Mouse (Mus musculus) heart, embryonic 13.5 days (tissue): Measurements from ENCODE around the gene Rnf8. TPM values are rescaled to one million over a fixed set of nuclear protein-coding genes. Genes with fewer than 3 reads are reported as not detected.

Experiments used
- ATAC-seq: fragments of 200-750 bp; cut with Nextera tagmentation; 2 replicates; pipeline ENCODE4 v1.8.0; 2017; ENCODE audit warnings: moderate TSS enrichment; ENCODE audit not compliant: insufficient number of reproducible peaks, low FRiP score, low TSS enrichment; ENCODE audit errors: extremely low read depth
- H3K27ac ChIP-seq: fragments of 300-500 bp; sonication (generic); replicated peaks from 2 replicates; pipeline ENCODE4 v1.5.1; 2015; ENCODE audit warnings: moderate library complexity, mild to moderate bottlenecking, inconsistent platforms
- H3K27me3 ChIP-seq: fragments of 300-500 bp; sonication (generic); replicated peaks from 2 replicates; pipeline ENCODE4 v1.6.1; 2015; ENCODE audit warnings: mild to moderate bottlenecking, inconsistent platforms
- H3K36me3 ChIP-seq: fragments of 300-500 bp; sonication (generic); 2 replicates; pipeline ENCODE4 v1.6.1; 2015; ENCODE audit warnings: mild to moderate bottlenecking, inconsistent platforms
- H3K4me1 ChIP-seq: fragments of 300-500 bp; sonication (generic); 2 replicates; pipeline ENCODE4 v1.6.1; 2015; ENCODE audit warnings: inconsistent platforms
- H3K4me2 ChIP-seq: fragments of 300-500 bp; sonication (generic); 2 replicates; pipeline ENCODE4 v1.6.1; 2015; ENCODE audit warnings: inconsistent platforms, mild to moderate bottlenecking, moderate library complexity
- H3K4me3 ChIP-seq: fragments of 300-500 bp; sonication (generic); 2 replicates; pipeline ENCODE4 v1.5.1; 2015; ENCODE audit warnings: moderate library complexity, mild to moderate bottlenecking, inconsistent platforms
- H3K9ac ChIP-seq: fragments of 300-500 bp; sonication (generic); 2 replicates; pipeline ENCODE4 v1.6.1; 2015; ENCODE audit warnings: inconsistent platforms, mild to moderate bottlenecking, moderate library complexity
- H3K9me3 ChIP-seq: fragments of 300-500 bp; sonication (generic); 2 replicates; pipeline ENCODE4 v1.6.1; 2016; ENCODE audit warnings: inconsistent platforms
- WGBS: fragments of 180-500 bp; shearing (Covaris S2); methylation state at CpG from one replicate; pipeline ENCODE4 v1.1.7; 2015; ENCODE audit warnings: mixed read lengths; 5-methylcytosine and 5-hydroxymethylcytosine counted together
- polyA plus RNA-seq: library from polyadenylated mRNA; unstranded; fragments of >200 nt; fragmentation: Nextera tagmentation; extraction: Ambion mirVana; gene quantifications from 2 replicates; pipeline ENCODE4 v1.2.1, GENCODE M21; 2015

Rnf8 gene
- polyA plus RNA-seq, 1 experiment from 2014 or later: 47.7 TPM

- H3K9ac ChIP-seq: peak overlapping the region; percentile 96
- no peaks in the 10 kb centered on the region for H3K27me3 ChIP-seq
- H3K27ac ChIP-seq: peak overlapping the region; percentile 89
- H3K36me3 ChIP-seq: peaks cover 27% of the 10 kb centered on the region
- peak overlapping the region; percentile 93 for H3K4me2 ChIP-seq
- WGBS: under 1% methylated on average over 41 of the region's 41 CpGs
- H3K9me3 ChIP-seq: no peaks in the 10 kb centered on the region
- H3K4me3 ChIP-seq: peak overlapping the region; percentile 81
- ATAC-seq: no peak
- H3K4me1 ChIP-seq: peaks cover 27% of the 10 kb centered on the region
These were observed 46.3 kb downstream of the Rnf8 start for GRCm38 (mm10) chr17:29660762-29661391.

GRCm38 (mm10) chr17:29662145-29662544, 47.6 kb downstream of the Rnf8 start:
- H3K4me3 ChIP-seq: no peak overlapping the region
- WGBS: 81% methylated on average over 6 of the region's 6 CpGs
- no peak overlapping the region for H3K27ac ChIP-seq
- peaks cover 39% of the 10 kb centered on the region for H3K36me3 ChIP-seq
- H3K9me3 ChIP-seq: no peaks in the 10 kb centered on the region
- no peaks in the 10 kb centered on the region for H3K27me3 ChIP-seq
- H3K4me2 ChIP-seq: peak overlapping the region; percentile 93
- ATAC-seq: no peak
- H3K4me1 ChIP-seq: peaks cover 27% of the 10 kb centered on the region
- H3K9ac ChIP-seq: no peak overlapping the region

- no peak overlapping the region for H3K4me3 ChIP-seq
- H3K9ac ChIP-seq: 0 out of 2 replicates have a peak overlapping the region, but pooled peaks have one; percentile 10
- H3K9me3 ChIP-seq: no peaks in the 10 kb centered on the region
- ATAC-seq: no peak
- H3K4me2 ChIP-seq: no peak overlapping the region
- peaks cover 81% of the 10 kb centered on the region for H3K36me3 ChIP-seq
- 78% methylated on average over 10 of the region's 10 CpGs for WGBS
- H3K27ac ChIP-seq: no peak overlapping the region
- peaks cover 16% of the 10 kb centered on the region for H3K4me1 ChIP-seq
- H3K27me3 ChIP-seq: no peaks in the 10 kb centered on the region
These were observed 53.7 kb downstream of the Rnf8 start for GRCm38 (mm10) chr17:29668051-29668986.

- Histone ChIP-seq H3K4me2 (no peak overlapping the region), H3K9me3 (no peaks in the 10 kb centered on the region), H3K36me3 (peaks cover 81% of the 10 kb centered on the region), H3K4me3 (no peak overlapping the region), H3K4me1 (peaks cover 16% of the 10 kb centered on the region), H3K27me3 (no peaks in the 10 kb centered on the region), H3K27ac (no peak overlapping the region), H3K9ac (no peak overlapping the region)
- WGBS: 82% methylated on average over 4 of the region's 4 CpGs
- ATAC-seq: no peak
These were observed 54.4 kb downstream of the Rnf8 start for GRCm38 (mm10) chr17:29669030-29669429.

- H3K27me3 ChIP-seq: no peaks in the 10 kb centered on the region
- no peaks in the 10 kb centered on the region for H3K9me3 ChIP-seq
- no peak overlapping the region for H3K27ac ChIP-seq
- H3K4me3 ChIP-seq: no peak overlapping the region
- ATAC-seq: no peak
- H3K4me1 ChIP-seq: peaks cover 16% of the 10 kb centered on the region
- H3K36me3 ChIP-seq: peaks cover 81% of the 10 kb centered on the region
- H3K4me2 ChIP-seq: no peak overlapping the region
- no peak overlapping the region for H3K9ac ChIP-seq
These were observed 55.3 kb downstream of the Rnf8 start for GRCm38 (mm10) chr17:29669936-29670335.

GRCm38 (mm10) chr17:29671021-29671420, 56.4 kb downstream of the Rnf8 start:
- no peaks in the 10 kb centered on the region for H3K9me3 ChIP-seq
- H3K4me2 ChIP-seq: no peak overlapping the region
- no peak overlapping the region for H3K4me3 ChIP-seq
- H3K27ac ChIP-seq: no peak overlapping the region
- peaks cover 83% of the 10 kb centered on the region for H3K36me3 ChIP-seq
- peaks cover 16% of the 10 kb centered on the region for H3K4me1 ChIP-seq
- WGBS: 97% methylated on average over 2 of the region's 2 CpGs
- no peaks in the 10 kb centered on the region for H3K27me3 ChIP-seq
- no peak for ATAC-seq
- H3K9ac ChIP-seq: no peak overlapping the region

- no peaks in the 10 kb centered on the region for H3K27me3 ChIP-seq
- peaks cover 83% of the 10 kb centered on the region for H3K36me3 ChIP-seq
- no peak overlapping the region for H3K4me2 ChIP-seq
- H3K27ac ChIP-seq: no peak overlapping the region
- H3K9ac ChIP-seq: no peak overlapping the region
- H3K9me3 ChIP-seq: no peaks in the 10 kb centered on the region
- no peak for ATAC-seq
- H3K4me1 ChIP-seq: peaks cover 12% of the 10 kb centered on the region
- no peak overlapping the region for H3K4me3 ChIP-seq
- 91% methylated on average over 4 of the region's 4 CpGs for WGBS
These were observed 58.7 kb downstream of the Rnf8 start for GRCm38 (mm10) chr17:29673325-29673724.

- H3K4me3 ChIP-seq: no peak overlapping the region
- H3K27ac ChIP-seq: no peak overlapping the region
- no peak overlapping the region for H3K9ac ChIP-seq
- H3K4me2 ChIP-seq: no peak overlapping the region
- H3K27me3 ChIP-seq: no peaks in the 10 kb centered on the region
- H3K4me1 ChIP-seq: peaks cover 24% of the 10 kb centered on the region
- H3K9me3 ChIP-seq: no peaks in the 10 kb centered on the region
- H3K36me3 ChIP-seq: peaks cover 98% of the 10 kb centered on the region
- whole genome bisulfite sequencing: 84% methylated on average over 8 of the region's 8 CpGs
- no peak for ATAC-seq
These were observed 63.9 kb downstream of the Rnf8 start for GRCm38 (mm10) chr17:29678526-29678925.

- peaks cover 30% of the 10 kb centered on the region for H3K4me1 ChIP-seq
- peaks cover 98% of the 10 kb centered on the region for H3K36me3 ChIP-seq
- no peak for ATAC-seq
- 75% methylated on average over 6 of the region's 6 CpGs for WGBS
- H3K9ac ChIP-seq: no peak overlapping the region
- H3K4me2 ChIP-seq: no peak overlapping the region
- H3K27ac ChIP-seq: no peak overlapping the region
- H3K27me3 ChIP-seq: no peaks in the 10 kb centered on the region
- H3K9me3 ChIP-seq: no peaks in the 10 kb centered on the region
- no peak overlapping the region for H3K4me3 ChIP-seq
These were observed 64.6 kb downstream of the Rnf8 start for GRCm38 (mm10) chr17:29679038-29679767.

- no peak for ATAC-seq
- Histone ChIP-seq H3K36me3 (peaks cover 98% of the 10 kb centered on the region), H3K9me3 (no peaks in the 10 kb centered on the region), H3K4me3 (no peak overlapping the region), H3K9ac (no peak overlapping the region), H3K27me3 (no peaks in the 10 kb centered on the region), H3K27ac (no peak overlapping the region), H3K4me2 (no peak overlapping the region), H3K4me1 (peaks cover 36% of the 10 kb centered on the region)
- 69% methylated on average over 2 of the region's 2 CpGs for WGBS
These were observed 65.6 kb downstream of the Rnf8 start for GRCm38 (mm10) chr17:29680174-29680573.

- WGBS: 61% methylated on average over 2 of the region's 2 CpGs
- peaks cover 98% of the 10 kb centered on the region for H3K36me3 ChIP-seq
These were observed 66.3 kb downstream of the Rnf8 start for GRCm38 (mm10) chr17:29680921-29681320.

More at GRCm38 (mm10) chr17:29680921-29681320, 66.3 kb downstream of the Rnf8 start:
- no peak for ATAC-seq
- Histone ChIP-seq H3K27me3 (no peaks in the 10 kb centered on the region), H3K27ac (no peak overlapping the region), H3K4me2 (no peak overlapping the region), H3K4me3 (no peak overlapping the region), H3K4me1 (peaks cover 38% of the 10 kb centered on the region), H3K9me3 (no peaks in the 10 kb centered on the region), H3K9ac (no peak overlapping the region)
